Mouse (Mus musculus): ENCODE measurements at regions not wholly inside any gene's neighbourhood (a gene's known extent, or its start where the extent isn't known, plus 50 kb on each side); places are given as distances from the start of the nearest gene placed in this dataset.

- TF ChIP-seq POLR2A (IDR thresholded peaks at IDR 0.05; ENCODE audit: insufficient read depth, low read depth, low read length) (no peak), CTCF (IDR thresholded peaks at IDR 0.05; ENCODE audit: insufficient read depth, low read depth, low read length) (no peak)
Measured at GRCm38 (mm10) chr11:111880146-111880545, 814.2 kb downstream of the Kcnj2 start.
